Mouse (Mus musculus): ENCODE data around the gene Atp6v1fnb.

- no peak for TF ChIP-seq POLR2A (IDR thresholded peaks at IDR 0.05; ENCODE audit: low read depth, low read length)
- TF ChIP-seq CTCF (IDR thresholded peaks at IDR 0.05; ENCODE audit: extremely low read depth, insufficient read depth, insufficient read length, insufficient replicate concordance) = no peak
Measured at GRCm38 (mm10) chr6:29522626-29523300, 51.5 kb downstream of the Atp6v1fnb start.
